Mouse (Mus musculus) heart, adult 9 months (tissue): ENCODE measurements around the gene Gm47289.
A peak's percentile ranks its signal among the peaks of the same experiment; 100 is the strongest.

Source experiments
- DNase-seq, 2 experiments: peaks; one replicate each; pipeline ENCODE4 v3.0.0; 2022; ENCODE audit warnings: low spot score in 2 of 2

Gene Gm47289

GRCm38 (mm10) chr9:119156278-119157201, 2.4 kb upstream of the Gm47289 start, which contains the start of gene Acaa1b:
TSS of gene Acaa1b (minus strand) at chr9:119157093.
- peak; percentile 45 to 72 for DNase-seq

- no peak for DNase-seq
Observed at GRCm38 (mm10) chr9:119160689-119161088, 1.7 kb downstream of the Gm47289 start.

- DNase-seq = no peak
Observed at GRCm38 (mm10) chr9:119164743-119165142, 5.8 kb downstream of the Gm47289 start.

- DNase-seq = no peak
Observed at GRCm38 (mm10) chr9:119165548-119165947, 6.6 kb downstream of the Gm47289 start.

GRCm38 (mm10) chr9:119167608-119168007, 8.6 kb downstream of the Gm47289 start:
- no peak for DNase-seq

- DNase-seq = no peak
Observed at GRCm38 (mm10) chr9:119179292-119179691, 20.3 kb downstream of the Gm47289 start.

GRCm38 (mm10) chr9:119181241-119181728, 22.3 kb downstream of the Gm47289 start:
- DNase-seq = peak; percentile 43 to 55

- no peak for DNase-seq
Observed at GRCm38 (mm10) chr9:119192202-119192990, 33.4 kb downstream of the Gm47289 start.

- no peak for DNase-seq
Observed at GRCm38 (mm10) chr9:119199151-119199861, 40.3 kb downstream of the Gm47289 start.

GRCm38 (mm10) chr9:119201653-119202052, 42.7 kb downstream of the Gm47289 start:
- DNase-seq = no peak

GRCm38 (mm10) chr9:119203617-119204016, 44.7 kb downstream of the Gm47289 start:
- DNase-seq = no peak

GRCm38 (mm10) chr9:119205756-119206155, 46.8 kb downstream of the Gm47289 start:
- no peak for DNase-seq

GRCm38 (mm10) chr9:119206666-119207065, 47.7 kb downstream of the Gm47289 start:
- DNase-seq = no peak

- no peak for DNase-seq
Observed at GRCm38 (mm10) chr9:119207113-119207512, 48.2 kb downstream of the Gm47289 start.

GRCm38 (mm10) chr9:119208998-119209397, 50.0 kb downstream of the Gm47289 start, which contains the start of gene Slc22a13:
TSS of gene Slc22a13 (minus strand) at chr9:119209098.
- DNase-seq = no peak
